Mouse (Mus musculus) cerebellum, adult 2 months (tissue): ENCODE results near the gene Myod1. TPM values are rescaled to one million over a fixed set of nuclear protein-coding genes. Genes with fewer than 3 reads are reported as not detected.

Experiments
- DNase-seq, 2 experiments: peaks; one replicate each; pipeline ENCODE4 v3.0.0; 2021
- H3K27ac ChIP-seq: fragments of 200-500 bp; 2 replicates; pipeline ENCODE4 v1.5.1; 2012; ENCODE audit warnings: low read length, control low read depth, inconsistent platforms; ENCODE audit not compliant: insufficient read depth
- H3K27me3 ChIP-seq: fragments of 200-500 bp; 2 replicates; pipeline ENCODE4 v1.6.1; 2012; ENCODE audit warnings: inconsistent platforms, mild to moderate bottlenecking, low read length, moderate library complexity; ENCODE audit not compliant: control insufficient read depth, insufficient read depth
- H3K4me1 ChIP-seq: fragments of 200-500 bp; 2 replicates; pipeline ENCODE4 v1.6.1; 2011; ENCODE audit warnings: low read length; ENCODE audit not compliant: control insufficient read depth, insufficient read depth
- H3K4me3 ChIP-seq: fragments of 200-500 bp; replicated peaks from 2 replicates; pipeline ENCODE3; 2011; ENCODE audit warnings: mild to moderate bottlenecking, low read depth, low read length, control low read depth; ENCODE audit not compliant: insufficient read depth
- CTCF ChIP-seq: fragments of 200-500 bp; IDR thresholded peaks from 2 replicates; pipeline ENCODE4 v1.5.1; 2011; ENCODE audit warnings: low read depth, mild to moderate bottlenecking, control low read depth, low read length, moderate library complexity, borderline replicate concordance; ENCODE audit not compliant: insufficient read depth
- POLR2A ChIP-seq: fragments of 200-500 bp; IDR thresholded peaks from 2 replicates; pipeline ENCODE4 v1.6.1; 2011; ENCODE audit warnings: low read length, control low read depth, borderline replicate concordance; ENCODE audit not compliant: insufficient read depth
- WGBS: fragments of 180-500 bp; shearing (Covaris S2); methylation state at CpG from one replicate; pipeline ENCODE4 v1.1.7; 2018; 5-methylcytosine and 5-hydroxymethylcytosine counted together
- polyA plus RNA-seq: library from polyadenylated mRNA; depleted of rRNA; stranded (reverse); fragments of >200 nt; gene quantifications from 2 replicates; pipeline ENCODE4 v1.2.3, GENCODE M21; 2012

The Myod1 gene
- polyA plus RNA-seq, 1 experiment = not detected

- H3K27me3 ChIP-seq = no peaks in the 10 kb centered on the region
- peak overlapping the region; percentile 99 for H3K27ac ChIP-seq
- 37% methylated on average over 12 of the region's 12 CpGs for WGBS
- TF ChIP-seq CTCF (no peak), POLR2A (no peak)
- no peak overlapping the region for H3K4me3 ChIP-seq
- peak; percentile 36 to 45 for DNase-seq
- peaks cover 25% of the 10 kb centered on the region for H3K4me1 ChIP-seq
Measured at GRCm38 (mm10) chr7:46393718-46394511, 17.6 kb downstream of the Myod1 start.

GRCm38 (mm10) chr7:46394933-46395332 is 18.7 kb downstream of the Myod1 start:
- H3K27ac ChIP-seq = peak overlapping the region; percentile 99
- peak; percentile 41 to 54 for DNase-seq
- TF ChIP-seq POLR2A (no peak), CTCF (no peak)
- no peak overlapping the region for H3K4me3 ChIP-seq
- H3K27me3 ChIP-seq = no peaks in the 10 kb centered on the region
- 50% methylated on average over 4 of the region's 4 CpGs for whole genome bisulfite sequencing
- peaks cover 25% of the 10 kb centered on the region for H3K4me1 ChIP-seq

GRCm38 (mm10) chr7:46395571-46395970 is 19.3 kb downstream of the Myod1 start:
- no peak for DNase-seq

GRCm38 (mm10) chr7:46396231-46396927 is 20.1 kb downstream of the Myod1 start, which contains the start of gene Kcnc1:
TSS of gene Kcnc1 (plus strand) at chr7:46396497.
- under 1% methylated on average over 87 of the region's 93 CpGs for WGBS
- H3K27ac ChIP-seq = peak within 1 kb of the TSS; percentile 99
- H3K4me3 ChIP-seq = peak within 1 kb of the TSS; percentile 96
- peaks cover 25% of the 10 kb centered on the region for H3K4me1 ChIP-seq
- H3K27me3 ChIP-seq = no peaks in the 10 kb centered on the region
- TF ChIP-seq CTCF (no peak), POLR2A (peak; percentile 81)
- DNase-seq = peak; percentile 91 to 92

More at GRCm38 (mm10) chr7:46395571-46395970, 19.3 kb downstream of the Myod1 start:
- peak overlapping the region; percentile 41 for H3K4me3 ChIP-seq
- WGBS = 39% methylated on average over 6 of the region's 6 CpGs
- H3K4me1 ChIP-seq = peaks cover 25% of the 10 kb centered on the region
- no peaks in the 10 kb centered on the region for H3K27me3 ChIP-seq
- TF ChIP-seq CTCF = no peak
- no peak for TF ChIP-seq POLR2A
- peak overlapping the region; percentile 99 for H3K27ac ChIP-seq

- DNase-seq = peak; percentile 74 to 78
- under 1% methylated on average over 64 of the region's 64 CpGs for WGBS
- peak overlapping the region; percentile 96 for H3K4me3 ChIP-seq
- H3K27ac ChIP-seq = peak overlapping the region; percentile 99
- peaks cover 25% of the 10 kb centered on the region for H3K4me1 ChIP-seq
- no peaks in the 10 kb centered on the region for H3K27me3 ChIP-seq
- TF ChIP-seq CTCF (peak; percentile 19; the same call in 1 of the 2 replicates), POLR2A (0 out of 2 replicates have a peak, but pooled peaks have one; percentile 14)
Measured at GRCm38 (mm10) chr7:46396928-46397731, 20.9 kb downstream of the Myod1 start.

- TF ChIP-seq POLR2A (no peak), CTCF (no peak)
- peak overlapping the region; percentile 99 for H3K27ac ChIP-seq
- DNase-seq = peak; percentile 66
- peaks cover 23% of the 10 kb centered on the region for H3K4me1 ChIP-seq
- H3K4me3 ChIP-seq = peak overlapping the region; percentile 96
- WGBS = 2% methylated on average over 70 of the region's 70 CpGs
- no peaks in the 10 kb centered on the region for H3K27me3 ChIP-seq
Measured at GRCm38 (mm10) chr7:46397732-46398333, 21.6 kb downstream of the Myod1 start.

- 11% methylated on average over 4 of the region's 4 CpGs for WGBS
Measured at GRCm38 (mm10) chr7:46398612-46399011, 22.3 kb downstream of the Myod1 start.

More at GRCm38 (mm10) chr7:46398612-46399011, 22.3 kb downstream of the Myod1 start:
- Histone ChIP-seq H3K27me3 (no peaks in the 10 kb centered on the region), H3K27ac (peak overlapping the region; percentile 99), H3K4me1 (peaks cover 24% of the 10 kb centered on the region), H3K4me3 (peak overlapping the region; percentile 96)
- DNase-seq = peak; percentile 27 to 37
- TF ChIP-seq CTCF = no peak
